Mouse (Mus musculus) ES-E14 (cell line): ENCODE results near the gene Tmem44.

Experiments used
- MAFK ChIP-seq: IDR thresholded peaks from 2 replicates; pipeline ENCODE4 v1.6.1; 2014; ENCODE audit warnings: mild to moderate bottlenecking, low read depth, low read length, inconsistent platforms; ENCODE audit not compliant: insufficient read depth
- ZNF384 ChIP-seq: IDR thresholded peaks from 2 replicates; pipeline ENCODE4 v1.6.1; 2012; ENCODE audit warnings: low read depth, low read length, inconsistent platforms

DNA sequence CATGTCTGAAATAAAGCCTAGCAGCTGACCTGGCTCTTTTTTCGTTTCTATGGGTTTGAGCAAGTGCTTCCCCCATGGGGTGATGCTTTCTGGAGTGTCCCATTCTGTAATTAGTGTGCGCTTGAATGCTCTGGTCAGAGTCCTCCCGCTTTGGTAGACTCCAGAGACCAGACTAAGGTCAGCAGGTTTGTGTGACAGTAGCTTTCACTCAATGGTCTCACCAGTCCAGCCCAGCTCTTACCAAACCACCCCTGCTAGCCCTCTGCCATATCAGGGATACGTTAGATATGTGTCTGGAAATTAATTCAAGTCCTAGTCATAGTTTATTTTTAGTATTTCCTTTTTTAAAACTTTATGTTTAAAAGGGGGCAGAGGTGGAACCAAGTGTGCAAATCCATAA is 10.0 kb upstream of the Tmem44 start:
- TF ChIP-seq ZNF384 (no peak), MAFK (no peak)
